Mouse (Mus musculus) heart, postnatal 0 days (tissue): Measurements from ENCODE around the gene Cog7. TPM values are rescaled to one million over a fixed set of nuclear protein-coding genes. Genes with fewer than 3 reads are reported as not detected.

Experiments used
- ATAC-seq: fragments of 200-750 bp; cut with Nextera tagmentation; 2 replicates; pipeline ENCODE4 v1.8.0; 2017; ENCODE audit warnings: low read depth, moderate number of reproducible peaks, moderate library complexity; ENCODE audit not compliant: insufficient read depth
- DNase-seq: peaks from one replicate; pipeline ENCODE4 v3.0.0-alpha.2; 2016; ENCODE audit warnings: low spot score
- H3K27ac ChIP-seq: fragments of 300-500 bp; sonication (generic); 2 replicates; pipeline ENCODE4 v1.5.1; 2014; ENCODE audit warnings: low read depth, mild to moderate bottlenecking
- H3K27me3 ChIP-seq: fragments of 300-500 bp; sonication (generic); 2 replicates; pipeline ENCODE4 v1.6.1; 2014; ENCODE audit warnings: low read length, mixed read lengths; ENCODE audit not compliant: control insufficient read depth, insufficient read depth
- H3K36me3 ChIP-seq: fragments of 300-500 bp; sonication (generic); replicated peaks from 2 replicates; pipeline ENCODE4 v1.6.1; 2014; ENCODE audit warnings: low read length, mixed read lengths; ENCODE audit not compliant: control insufficient read depth, insufficient read depth
- H3K4me1 ChIP-seq: fragments of 300-500 bp; sonication (generic); 2 replicates; pipeline ENCODE4 v1.6.1; 2014; ENCODE audit warnings: antibody characterized with exemption; ENCODE audit not compliant: control insufficient read depth, insufficient read depth
- H3K4me2 ChIP-seq: fragments of 300-500 bp; sonication (generic); 2 replicates; pipeline ENCODE4 v1.6.1; 2014; ENCODE audit warnings: low read depth, mild to moderate bottlenecking, low read length, moderate library complexity
- H3K4me3 ChIP-seq: fragments of 300-500 bp; sonication (generic); 2 replicates; pipeline ENCODE4 v1.5.1; 2014; ENCODE audit warnings: low read depth, low read length
- H3K9ac ChIP-seq: fragments of 300-500 bp; sonication (generic); replicated peaks from 2 replicates; pipeline ENCODE4 v1.6.1; 2014; ENCODE audit warnings: low read depth, low read length, mixed read lengths
- H3K9me3 ChIP-seq: fragments of 300-500 bp; sonication (generic); replicated peaks from 2 replicates; pipeline ENCODE4 v1.6.1; 2016; ENCODE audit warnings: low read length; ENCODE audit not compliant: control insufficient read depth
- CTCF ChIP-seq: IDR thresholded peaks from 2 replicates; pipeline ENCODE4 v1.5.1; 2016; ENCODE audit warnings: antibody characterized with exemption, control low read depth, low read depth
- EP300 ChIP-seq: IDR thresholded peaks from 2 replicates; pipeline ENCODE4 v1.6.1; 2016; ENCODE audit warnings: antibody characterized with exemption, low read depth
- WGBS: fragments of 180-500 bp; shearing (Covaris S2); extraction: QIAGEN DNeasy Blood & Tissue Kit; methylation state at CpG from one replicate; pipeline ENCODE4 v1.1.7; 2014; 5-methylcytosine and 5-hydroxymethylcytosine counted together
- polyA plus RNA-seq: library from polyadenylated mRNA; unstranded; fragments of >200 nt; fragmentation: Nextera tagmentation; extraction: Ambion mirVana; gene quantifications from 2 replicates; pipeline ENCODE4 v1.2.1, GENCODE M21; 2015
- total RNA-seq: library from RNA; depleted of rRNA; stranded (reverse); fragments of >200 nt; gene quantifications from 2 replicates; pipeline ENCODE4 v1.2.3, GENCODE M21; 2014; ENCODE audit warnings: low replicate concordance

Gene Cog7
- total and polyA plus RNA-seq, 2 experiments from 2014 or later = 12.4 to 20.4 TPM

- 81% methylated on average over 11 of the region's 11 CpGs for WGBS
- Histone ChIP-seq H3K9ac (no peak overlapping the region), H3K4me2 (no peak overlapping the region), H3K36me3 (peaks cover 20% of the 10 kb centered on the region), H3K9me3 (no peaks in the 10 kb centered on the region), H3K4me3 (no peak overlapping the region), H3K4me1 (no peaks in the 10 kb centered on the region), H3K27ac (no peak overlapping the region), H3K27me3 (no peaks in the 10 kb centered on the region)
- no peak for TF ChIP-seq CTCF
- no peak for TF ChIP-seq EP300
- DNase-seq = no peak
- ATAC-seq = no peak
Measured at GRCm38 (mm10) chr7:121954891-121955669, 26.4 kb downstream of the Cog7 start.

GRCm38 (mm10) chr7:121947513-121947912, 34.0 kb downstream of the Cog7 start:
- DNase-seq (no peak), ATAC-seq (no peak)
- Histone ChIP-seq H3K27me3 (no peaks in the 10 kb centered on the region), H3K4me2 (no peak overlapping the region), H3K4me1 (no peaks in the 10 kb centered on the region), H3K9ac (no peak overlapping the region), H3K9me3 (no peaks in the 10 kb centered on the region), H3K27ac (no peak overlapping the region), H3K4me3 (no peak overlapping the region), H3K36me3 (peaks cover 11% of the 10 kb centered on the region)
- no peak for TF ChIP-seq CTCF
- TF ChIP-seq EP300 = no peak
- 57% methylated on average over 4 of the region's 4 CpGs for WGBS

DNA sequence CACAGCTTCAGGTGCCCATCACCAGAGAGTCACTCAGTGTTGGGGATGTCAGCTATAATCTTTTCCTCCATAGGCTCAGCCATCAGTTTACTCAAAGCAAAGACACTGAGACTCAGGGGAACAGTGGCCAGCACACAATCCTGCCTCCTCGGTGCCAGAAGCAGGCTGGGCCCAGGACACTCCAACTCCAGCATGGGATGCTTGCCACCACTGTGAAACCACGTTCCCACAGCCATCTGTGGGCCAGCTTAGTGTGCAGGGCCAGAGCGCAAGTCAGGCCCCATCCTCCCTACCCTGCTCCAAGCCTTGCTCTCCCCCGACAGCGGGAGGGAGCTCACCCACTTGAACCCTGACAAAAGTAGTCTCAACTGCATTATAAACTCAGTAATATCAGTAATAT, 35.3 kb downstream of the Cog7 start:
- no peak overlapping the region for H3K4me2 ChIP-seq
- H3K4me1 ChIP-seq = 0 out of 2 replicates have a peak, but pooled peaks cover 6% of the 10 kb centered on the region
- ATAC-seq (no peak), DNase-seq (no peak)
- peaks cover 6% of the 10 kb centered on the region; the same call in 1 of the 2 replicates for H3K36me3 ChIP-seq
- WGBS = 80% methylated on average over 5 of the region's 5 CpGs
- TF ChIP-seq EP300 = no peak
- TF ChIP-seq CTCF = no peak
- H3K9ac ChIP-seq = no peak overlapping the region
- H3K27me3 ChIP-seq = no peaks in the 10 kb centered on the region
- no peak overlapping the region for H3K4me3 ChIP-seq
- H3K9me3 ChIP-seq = no peaks in the 10 kb centered on the region
- H3K27ac ChIP-seq = no peak overlapping the region

- no peak overlapping the region for H3K4me2 ChIP-seq
- DNase-seq = no peak
Measured at GRCm38 (mm10) chr7:121942371-121942770, 39.1 kb downstream of the Cog7 start.

DNA sequence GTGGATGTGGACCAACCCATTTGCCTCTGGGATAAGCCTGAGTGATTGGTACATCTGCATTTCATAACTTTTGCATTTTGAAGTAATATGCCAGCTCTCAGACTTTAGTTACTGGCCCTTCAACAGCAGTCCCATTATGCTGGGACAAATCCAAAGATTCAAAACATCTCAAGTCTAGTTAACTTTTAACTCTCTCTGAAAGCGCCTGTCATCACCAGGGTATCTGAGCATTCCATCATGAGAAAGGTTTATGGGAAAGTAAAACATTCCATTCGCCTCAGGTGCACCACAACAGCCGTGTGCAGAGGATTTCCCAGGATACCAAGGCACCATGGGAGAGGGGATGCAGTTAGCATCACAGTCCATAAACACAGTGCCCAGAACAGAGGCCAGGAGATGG, 39.9 kb downstream of the Cog7 start:
- no peak overlapping the region for H3K4me3 ChIP-seq
- WGBS = 81% methylated on average over 3 of the region's 3 CpGs
- no peak for TF ChIP-seq EP300
- no peak for TF ChIP-seq CTCF
- H3K27me3 ChIP-seq = no peaks in the 10 kb centered on the region
- peaks cover 11% of the 10 kb centered on the region; the same call in 1 of the 2 replicates for H3K4me1 ChIP-seq
- ATAC-seq (no peak), DNase-seq (no peak)
- no peak overlapping the region for H3K27ac ChIP-seq
- H3K4me2 ChIP-seq = no peak overlapping the region
- no peaks in the 10 kb centered on the region for H3K9me3 ChIP-seq
- H3K36me3 ChIP-seq = no peaks in the 10 kb centered on the region
- H3K9ac ChIP-seq = no peak overlapping the region

More at GRCm38 (mm10) chr7:121942371-121942770, 39.1 kb downstream of the Cog7 start:
- TF ChIP-seq CTCF = no peak
- no peak for TF ChIP-seq EP300
- Histone ChIP-seq H3K9me3 (no peaks in the 10 kb centered on the region), H3K4me3 (no peak overlapping the region), H3K27me3 (no peaks in the 10 kb centered on the region), H3K36me3 (no peaks in the 10 kb centered on the region), H3K27ac (no peak overlapping the region), H3K4me1 (0 out of 2 replicates have a peak, but pooled peaks cover 6% of the 10 kb centered on the region), H3K9ac (no peak overlapping the region)
- WGBS = 68% methylated on average over 2 of the region's 2 CpGs
- ATAC-seq = peak; percentile 39; the same call in 1 of the 2 replicates

DNA sequence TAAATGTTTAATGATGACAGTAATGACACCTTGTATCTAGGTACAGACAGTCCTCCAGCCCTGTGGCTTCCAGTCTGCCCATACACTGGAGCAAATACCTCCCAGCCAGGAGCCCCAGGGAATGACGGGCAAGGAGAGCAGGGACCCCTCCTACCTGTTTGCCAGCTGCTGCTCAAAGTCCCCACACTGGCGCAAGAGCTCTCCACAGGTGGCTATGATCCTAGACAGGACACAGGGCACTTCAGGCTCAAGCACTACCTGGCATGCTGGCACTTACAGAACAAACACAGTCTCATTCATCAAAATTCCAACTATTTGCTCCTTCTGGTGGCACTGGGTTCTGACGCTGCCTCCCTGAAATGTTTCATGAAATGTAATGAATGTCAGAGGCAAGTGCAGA, 40.5 kb downstream of the Cog7 start:
- WGBS = 66% methylated on average over 3 of the region's 3 CpGs
- Histone ChIP-seq H3K9ac (no peak overlapping the region), H3K4me1 (peaks cover 16% of the 10 kb centered on the region), H3K36me3 (no peaks in the 10 kb centered on the region; the same call in 1 of the 2 replicates), H3K4me2 (no peak overlapping the region), H3K9me3 (no peaks in the 10 kb centered on the region), H3K4me3 (no peak overlapping the region), H3K27me3 (no peaks in the 10 kb centered on the region), H3K27ac (no peak overlapping the region)
- DNase-seq = no peak
- ATAC-seq = no peak
- no peak for TF ChIP-seq EP300
- TF ChIP-seq CTCF = no peak
